Mouse (Mus musculus) hindbrain, embryonic 15.5 days (tissue): ENCODE measurements around the gene Fam189a2. TPM values are rescaled to one million over a fixed set of nuclear protein-coding genes. Genes with fewer than 3 reads are reported as not detected.

Source experiments
- ATAC-seq: fragments of 200-750 bp; cut with Nextera tagmentation; 2 replicates; pipeline ENCODE4 v1.8.0; 2017; ENCODE audit warnings: low read depth, moderate number of reproducible peaks, moderate TSS enrichment; ENCODE audit not compliant: low FRiP score
- H3K27ac ChIP-seq: fragments of 300-500 bp; sonication (generic); replicated peaks from 2 replicates; pipeline ENCODE4 v1.5.1; 2015; ENCODE audit warnings: mild to moderate bottlenecking, inconsistent platforms
- H3K27me3 ChIP-seq: fragments of 300-500 bp; sonication (generic); 2 replicates; pipeline ENCODE4 v1.6.1; 2015; ENCODE audit warnings: control low read depth, inconsistent platforms
- H3K36me3 ChIP-seq: fragments of 300-500 bp; sonication (generic); 2 replicates; pipeline ENCODE4 v1.6.1; 2015; ENCODE audit warnings: control low read depth, inconsistent platforms
- H3K4me1 ChIP-seq: fragments of 300-500 bp; sonication (generic); replicated peaks from 2 replicates; pipeline ENCODE4 v1.6.1; 2015; ENCODE audit warnings: control low read depth, inconsistent platforms
- H3K4me2 ChIP-seq: fragments of 300-500 bp; sonication (generic); 2 replicates; pipeline ENCODE4 v1.6.1; 2015; ENCODE audit warnings: moderate library complexity, mild to moderate bottlenecking, inconsistent platforms
- H3K4me3 ChIP-seq: fragments of 300-500 bp; sonication (generic); 2 replicates; pipeline ENCODE4 v1.5.1; 2015; ENCODE audit warnings: mild to moderate bottlenecking, inconsistent platforms
- H3K9ac ChIP-seq: fragments of 300-500 bp; sonication (generic); 2 replicates; pipeline ENCODE4 v1.6.1; 2015; ENCODE audit warnings: inconsistent platforms
- H3K9me3 ChIP-seq: fragments of 300-500 bp; sonication (generic); 2 replicates; pipeline ENCODE4 v1.6.1; 2016; ENCODE audit warnings: control low read depth, inconsistent platforms
- WGBS: fragments of 180-500 bp; shearing (Covaris S2); methylation state at CpG from one replicate; pipeline ENCODE4 v1.1.7; 2015; 5-methylcytosine and 5-hydroxymethylcytosine counted together
- polyA plus RNA-seq: library from polyadenylated mRNA; unstranded; fragments of >200 nt; fragmentation: Nextera tagmentation; extraction: Ambion mirVana; gene quantifications from 2 replicates; pipeline ENCODE4 v1.2.1, GENCODE M21; 2015

Gene Fam189a2
- polyA plus RNA-seq, 1 experiment from 2014 or later = 2.4 TPM

GRCm38 (mm10) chr19:23968862-23969225, 62.0 kb downstream of the Fam189a2 start:
- H3K4me2 ChIP-seq = no peak overlapping the region
- H3K9ac ChIP-seq = no peak overlapping the region
- no peaks in the 10 kb centered on the region for H3K36me3 ChIP-seq
- H3K4me1 ChIP-seq = peaks cover 12% of the 10 kb centered on the region
- ATAC-seq = no peak
- H3K27ac ChIP-seq = no peak overlapping the region
- H3K9me3 ChIP-seq = no peaks in the 10 kb centered on the region
- H3K4me3 ChIP-seq = no peak overlapping the region
- WGBS = 78% methylated on average over 2 of the region's 2 CpGs
- no peaks in the 10 kb centered on the region for H3K27me3 ChIP-seq

GRCm38 (mm10) chr19:23968125-23968861, 62.5 kb downstream of the Fam189a2 start:
- H3K4me1 ChIP-seq = peaks cover 10% of the 10 kb centered on the region
- H3K27ac ChIP-seq = no peak overlapping the region
- H3K36me3 ChIP-seq = no peaks in the 10 kb centered on the region
- no peaks in the 10 kb centered on the region for H3K27me3 ChIP-seq
- H3K4me3 ChIP-seq = no peak overlapping the region
- no peak for ATAC-seq
- WGBS = 63% methylated on average over 5 of the region's 5 CpGs
- H3K4me2 ChIP-seq = no peak overlapping the region
- H3K9ac ChIP-seq = no peak overlapping the region
- H3K9me3 ChIP-seq = no peaks in the 10 kb centered on the region

- no peak overlapping the region for H3K4me3 ChIP-seq
- ATAC-seq = no peak
- no peak overlapping the region for H3K27ac ChIP-seq
- H3K4me2 ChIP-seq = no peak overlapping the region
- H3K4me1 ChIP-seq = no peaks in the 10 kb centered on the region
- H3K27me3 ChIP-seq = no peaks in the 10 kb centered on the region
- no peaks in the 10 kb centered on the region for H3K36me3 ChIP-seq
- H3K9ac ChIP-seq = no peak overlapping the region
- no peaks in the 10 kb centered on the region for H3K9me3 ChIP-seq
- WGBS = 68% methylated on average over 2 of the region's 2 CpGs
Measured at GRCm38 (mm10) chr19:23967156-23967555, 63.7 kb downstream of the Fam189a2 start.

- peaks cover under 1% of the 10 kb centered on the region; the same call in 1 of the 2 replicates for H3K4me1 ChIP-seq
- no peak overlapping the region for H3K4me3 ChIP-seq
- WGBS = 94% methylated on average over 9 of the region's 9 CpGs
- H3K36me3 ChIP-seq = no peaks in the 10 kb centered on the region
- H3K9me3 ChIP-seq = no peaks in the 10 kb centered on the region
- no peak overlapping the region for H3K9ac ChIP-seq
- no peak overlapping the region for H3K4me2 ChIP-seq
- H3K27ac ChIP-seq = no peak overlapping the region
- no peaks in the 10 kb centered on the region for H3K27me3 ChIP-seq
- ATAC-seq = no peak
Measured at GRCm38 (mm10) chr19:23966376-23966775, 64.4 kb downstream of the Fam189a2 start.

GRCm38 (mm10) chr19:23964401-23964910, 66.4 kb downstream of the Fam189a2 start:
- Histone ChIP-seq H3K9me3 (no peaks in the 10 kb centered on the region), H3K9ac (no peak overlapping the region), H3K27me3 (no peaks in the 10 kb centered on the region), H3K4me1 (peaks cover 18% of the 10 kb centered on the region), H3K27ac (no peak overlapping the region), H3K4me2 (no peak overlapping the region), H3K36me3 (no peaks in the 10 kb centered on the region), H3K4me3 (no peak overlapping the region)
- WGBS = 56% methylated on average over 10 of the region's 10 CpGs
- ATAC-seq = no peak

- Histone ChIP-seq H3K4me1 (peaks cover 24% of the 10 kb centered on the region), H3K9ac (0 out of 2 replicates have a peak overlapping the region, but pooled peaks have one; percentile 8), H3K27me3 (no peaks in the 10 kb centered on the region), H3K9me3 (no peaks in the 10 kb centered on the region), H3K36me3 (no peaks in the 10 kb centered on the region), H3K4me2 (no peak overlapping the region), H3K4me3 (no peak overlapping the region), H3K27ac (no peak overlapping the region)
- ATAC-seq = peak; percentile 82
- WGBS = under 1% methylated on average over 8 of the region's 8 CpGs
Measured at GRCm38 (mm10) chr19:23961516-23961915, 69.3 kb downstream of the Fam189a2 start.

GRCm38 (mm10) chr19:23960831-23961447, 69.9 kb downstream of the Fam189a2 start:
- Histone ChIP-seq H3K4me2 (no peak overlapping the region), H3K4me3 (no peak overlapping the region), H3K9me3 (no peaks in the 10 kb centered on the region), H3K27me3 (no peaks in the 10 kb centered on the region), H3K4me1 (peaks cover 24% of the 10 kb centered on the region), H3K9ac (0 out of 2 replicates have a peak overlapping the region, but pooled peaks have one; percentile 8), H3K27ac (no peak overlapping the region; the same call in 1 of the 2 replicates), H3K36me3 (no peaks in the 10 kb centered on the region)
- no peak for ATAC-seq
- WGBS = 59% methylated on average over 6 of the region's 6 CpGs

- Histone ChIP-seq H3K4me3 (no peak overlapping the region), H3K36me3 (no peaks in the 10 kb centered on the region), H3K9ac (no peak overlapping the region), H3K27me3 (no peaks in the 10 kb centered on the region), H3K4me1 (peaks cover 24% of the 10 kb centered on the region), H3K27ac (no peak overlapping the region; the same call in none of the 2 replicates), H3K4me2 (no peak overlapping the region), H3K9me3 (no peaks in the 10 kb centered on the region)
- WGBS = 19% methylated on average over 3 of the region's 3 CpGs
- ATAC-seq = peak; percentile 23; the same call in 1 of the 2 replicates
Measured at GRCm38 (mm10) chr19:23960275-23960674, 70.5 kb downstream of the Fam189a2 start.

GRCm38 (mm10) chr19:23959870-23960269, 70.9 kb downstream of the Fam189a2 start:
- ATAC-seq = peak; percentile 65
- Histone ChIP-seq H3K9ac (no peak overlapping the region), H3K27me3 (no peaks in the 10 kb centered on the region), H3K4me3 (no peak overlapping the region), H3K36me3 (no peaks in the 10 kb centered on the region), H3K4me1 (peaks cover 24% of the 10 kb centered on the region), H3K4me2 (no peak overlapping the region), H3K27ac (peak overlapping the region; percentile 59; the same call in 1 of the 2 replicates), H3K9me3 (no peaks in the 10 kb centered on the region)
- WGBS = 37% methylated on average over 7 of the region's 7 CpGs

- no peaks in the 10 kb centered on the region for H3K27me3 ChIP-seq
- no peaks in the 10 kb centered on the region for H3K9me3 ChIP-seq
- ATAC-seq = no peak
- H3K4me3 ChIP-seq = no peak overlapping the region
- 42% methylated on average over 6 of the region's 6 CpGs for WGBS
- no peak overlapping the region for H3K4me2 ChIP-seq
- H3K27ac ChIP-seq = no peak overlapping the region
- H3K36me3 ChIP-seq = no peaks in the 10 kb centered on the region
- peaks cover 24% of the 10 kb centered on the region for H3K4me1 ChIP-seq
- H3K9ac ChIP-seq = no peak overlapping the region
Measured at GRCm38 (mm10) chr19:23958925-23959324, 71.9 kb downstream of the Fam189a2 start.

- Histone ChIP-seq H3K4me3 (no peak overlapping the region), H3K36me3 (no peaks in the 10 kb centered on the region), H3K9me3 (no peaks in the 10 kb centered on the region), H3K27ac (no peak overlapping the region), H3K9ac (no peak overlapping the region), H3K4me2 (no peak overlapping the region), H3K27me3 (no peaks in the 10 kb centered on the region), H3K4me1 (peaks cover 24% of the 10 kb centered on the region)
- 75% methylated on average over 7 of the region's 7 CpGs for WGBS
- ATAC-seq = no peak
Measured at GRCm38 (mm10) chr19:23957563-23957962, 73.3 kb downstream of the Fam189a2 start.

- H3K4me2 ChIP-seq = no peak overlapping the region
- no peaks in the 10 kb centered on the region for H3K27me3 ChIP-seq
- H3K36me3 ChIP-seq = no peaks in the 10 kb centered on the region
- H3K4me3 ChIP-seq = no peak overlapping the region
- H3K27ac ChIP-seq = no peak overlapping the region
- no peak for ATAC-seq
- H3K4me1 ChIP-seq = peaks cover 23% of the 10 kb centered on the region
- no peak overlapping the region for H3K9ac ChIP-seq
- WGBS = 75% methylated on average over 17 of the region's 17 CpGs
- H3K9me3 ChIP-seq = no peaks in the 10 kb centered on the region
Measured at GRCm38 (mm10) chr19:23956299-23956975, 74.4 kb downstream of the Fam189a2 start.
